Mouse (Mus musculus) bone marrow, adult 2 months (tissue): ENCODE results near the gene Znrf2. TPM values are rescaled to one million over a fixed set of nuclear protein-coding genes. Genes with fewer than 3 reads are reported as not detected.

Source experiments
- H3K27ac ChIP-seq: fragments of 200-500 bp; 2 replicates; pipeline ENCODE4 v1.5.1; 2012; ENCODE audit warnings: low read depth, mild to moderate bottlenecking, control low read depth, inconsistent platforms, low read length; ENCODE audit not compliant: control insufficient read depth, poor library complexity, insufficient read depth
- H3K4me1 ChIP-seq: fragments of 200-500 bp; 2 replicates; pipeline ENCODE4 v1.6.1; 2011; ENCODE audit warnings: low read length; ENCODE audit not compliant: control insufficient read depth, insufficient read depth
- H3K4me3 ChIP-seq: fragments of 200-500 bp; replicated peaks from 2 replicates; pipeline ENCODE3; 2011; ENCODE audit warnings: mild to moderate bottlenecking, low read depth, low read length, control low read depth; ENCODE audit not compliant: control insufficient read depth
- CTCF ChIP-seq: fragments of 200-500 bp; IDR thresholded peaks from 2 replicates; pipeline ENCODE4 v1.5.1; 2011; ENCODE audit warnings: low read length, control low read depth; ENCODE audit not compliant: control insufficient read depth, insufficient read depth
- POLR2A ChIP-seq: fragments of 200-500 bp; IDR thresholded peaks from 2 replicates; pipeline ENCODE4 v1.6.1; 2011; ENCODE audit warnings: low read depth, mild to moderate bottlenecking, control low read depth, low read length, borderline replicate concordance; ENCODE audit not compliant: control insufficient read depth
- WGBS: fragments of 180-500 bp; shearing (Covaris S2); methylation state at CpG from one replicate; pipeline ENCODE4 v1.1.7; 2018; 5-methylcytosine and 5-hydroxymethylcytosine counted together
- polyA plus RNA-seq: library from polyadenylated mRNA; stranded (reverse); fragments of >200 nt; gene quantifications from 2 replicates; pipeline ENCODE4 v1.2.4, GENCODE M21; 2011; ENCODE audit warnings: low replicate concordance; ENCODE audit not compliant: missing spikeins, insufficient read depth, insufficient read length

The Znrf2 gene
- polyA plus RNA-seq, 1 experiment = 10.6 TPM

GRCm38 (mm10) chr6:54781881-54782280, 34.8 kb upstream of the Znrf2 start:
- Histone ChIP-seq H3K27ac (no peak overlapping the region), H3K4me1 (no peaks in the 10 kb centered on the region; the same call in 1 of the 2 replicates), H3K4me3 (no peak overlapping the region)
- TF ChIP-seq CTCF (no peak), POLR2A (no peak)
- 73% methylated on average over 6 of the region's 6 CpGs for WGBS

DNA sequence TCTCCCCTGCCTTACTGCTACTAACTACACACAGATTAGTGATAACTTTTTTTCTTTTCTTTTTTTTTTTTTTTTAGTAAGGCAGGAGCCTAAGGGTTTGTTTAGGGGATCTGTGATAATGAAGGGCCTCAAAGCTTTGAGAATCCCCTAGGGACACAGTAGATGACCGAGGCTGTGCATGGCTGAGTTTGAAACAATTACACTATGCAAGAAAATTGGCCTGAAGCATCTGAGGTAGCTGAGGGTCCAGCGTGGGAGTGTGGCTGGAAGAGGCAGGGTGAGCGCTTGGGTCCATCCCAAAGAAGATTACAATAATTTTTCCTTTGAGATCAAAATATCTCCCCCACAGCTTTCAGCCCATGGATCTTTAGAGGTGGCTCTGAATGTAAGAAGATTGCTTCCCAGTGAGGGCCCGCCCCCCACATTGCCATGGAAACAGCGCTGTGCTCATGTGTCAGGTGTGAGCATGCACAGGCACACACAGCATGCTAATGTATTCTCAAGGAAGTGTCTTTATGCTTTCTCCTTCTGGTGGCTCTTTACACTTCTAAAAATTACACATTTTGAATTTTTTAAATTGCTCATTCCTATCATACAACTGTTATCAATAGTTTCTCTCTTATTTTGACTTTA, 31.5 kb upstream of the Znrf2 start:
- TF ChIP-seq POLR2A (no peak), CTCF (no peak)
- Histone ChIP-seq H3K27ac (no peak overlapping the region), H3K4me1 (no peaks in the 10 kb centered on the region), H3K4me3 (no peak overlapping the region)
- WGBS = 79% methylated on average over 5 of the region's 5 CpGs

DNA sequence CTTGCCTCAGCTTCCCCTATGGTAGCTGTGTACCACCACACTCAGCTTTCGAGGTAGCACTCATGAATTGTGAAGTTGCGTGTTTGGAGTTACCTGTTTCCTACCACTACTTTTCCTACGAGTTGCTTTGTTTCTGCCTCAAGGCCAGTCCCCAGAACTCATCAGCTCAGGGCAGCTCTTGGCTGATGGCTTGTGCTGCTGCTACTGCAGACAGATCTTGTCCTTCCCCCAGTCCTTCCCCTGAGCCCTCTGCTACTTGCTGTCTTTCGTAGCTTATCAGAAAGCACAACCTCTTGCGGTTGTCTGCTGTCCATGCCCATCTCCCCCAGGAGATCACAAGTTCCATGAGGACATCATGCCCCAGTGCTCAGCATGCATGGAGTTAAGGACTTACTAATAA, 29.9 kb upstream of the Znrf2 start:
- TF ChIP-seq POLR2A (no peak), CTCF (no peak)
- 81% methylated on average over 5 of the region's 5 CpGs for WGBS
- Histone ChIP-seq H3K27ac (no peak overlapping the region), H3K4me1 (no peaks in the 10 kb centered on the region), H3K4me3 (no peak overlapping the region)

DNA sequence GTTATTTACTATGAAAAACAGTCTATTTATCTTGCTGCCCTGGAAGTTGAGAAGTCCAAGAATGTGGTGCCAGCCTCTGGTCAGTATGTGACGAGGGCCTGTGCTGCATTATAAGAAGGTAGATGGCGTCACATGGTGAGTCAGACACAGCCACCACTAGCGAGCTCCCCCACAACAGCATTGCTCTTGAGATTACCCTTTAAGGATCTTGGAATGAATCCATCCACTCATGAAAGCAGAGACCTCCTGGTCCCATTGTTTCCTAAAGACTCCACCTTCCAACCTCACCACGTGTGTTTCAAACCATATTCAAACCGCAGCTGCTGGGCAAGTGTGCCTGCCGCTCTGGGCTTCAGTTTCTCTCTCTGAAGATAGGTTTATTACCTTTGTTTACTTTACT, 28.2 kb upstream of the Znrf2 start:
- TF ChIP-seq POLR2A (no peak), CTCF (no peak)
- no peaks in the 10 kb centered on the region for H3K4me1 ChIP-seq
- H3K4me3 ChIP-seq = no peak overlapping the region
- no peak overlapping the region for H3K27ac ChIP-seq
- 64% methylated on average over 6 of the region's 6 CpGs for WGBS

DNA sequence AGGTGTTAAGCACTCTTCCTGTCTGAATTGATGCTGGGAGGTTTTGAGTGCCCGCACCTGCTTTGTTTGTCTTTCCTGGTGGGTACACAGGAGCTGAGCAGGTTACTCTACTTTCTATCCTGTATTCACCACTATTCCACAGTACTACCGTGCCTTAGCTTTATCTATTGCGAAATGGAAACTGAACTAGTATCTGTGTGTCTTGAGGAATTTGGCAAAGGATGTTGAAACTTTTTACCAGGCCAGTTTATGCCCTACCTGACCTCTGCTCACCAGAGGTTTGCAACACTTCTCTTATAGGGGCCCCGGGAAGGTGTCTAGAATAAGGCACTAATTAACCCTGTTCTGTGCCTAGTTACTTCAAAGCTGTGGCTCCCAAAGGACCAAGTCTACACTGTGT, 27.6 kb upstream of the Znrf2 start:
- no peak overlapping the region for H3K4me3 ChIP-seq
- 59% methylated on average over 4 of the region's 4 CpGs for WGBS
- H3K27ac ChIP-seq = no peak overlapping the region
- no peak for TF ChIP-seq POLR2A
- no peak for TF ChIP-seq CTCF
- no peaks in the 10 kb centered on the region for H3K4me1 ChIP-seq

DNA sequence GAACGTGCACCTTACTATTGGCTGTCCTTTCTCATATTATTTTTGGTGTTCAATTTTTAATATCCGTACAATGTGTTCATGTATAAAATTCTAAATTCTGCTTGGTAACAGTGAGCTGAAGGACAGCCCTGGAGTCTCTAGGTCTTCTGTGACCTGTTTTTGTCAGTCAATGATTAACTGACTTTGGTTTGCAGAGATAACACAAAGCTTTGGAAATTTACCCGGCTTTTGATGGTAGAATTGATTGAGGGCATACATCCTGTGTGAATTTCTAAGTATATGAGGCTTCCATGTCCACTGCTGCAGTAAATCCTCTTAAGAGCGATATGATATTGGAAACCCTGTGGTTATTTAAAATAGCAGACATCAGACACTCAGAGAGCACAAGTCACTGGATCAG, 26.6 kb upstream of the Znrf2 start:
- H3K27ac ChIP-seq = no peak overlapping the region

DNA sequence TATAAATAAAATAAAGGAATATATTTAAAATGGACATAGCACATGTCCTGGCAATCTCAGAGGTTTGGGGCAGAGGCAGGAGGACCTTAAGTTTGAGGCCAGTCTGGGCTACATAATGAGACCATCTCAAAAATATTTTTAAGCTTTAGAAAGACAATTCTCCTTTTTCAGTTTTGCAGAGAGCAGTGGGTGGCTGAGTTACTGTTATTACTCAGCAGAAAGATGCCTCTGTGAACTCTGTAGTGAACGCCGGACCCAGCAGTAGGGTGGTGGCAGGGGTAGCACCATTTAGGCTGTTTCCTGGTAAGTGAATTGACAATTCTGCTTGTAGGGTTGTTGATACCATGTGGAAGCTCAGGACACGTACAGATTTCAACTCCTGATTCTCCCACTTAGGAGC, 22.9 kb upstream of the Znrf2 start:
- H3K4me1 ChIP-seq = no peaks in the 10 kb centered on the region
- no peak overlapping the region for H3K4me3 ChIP-seq
- 78% methylated on average over 3 of the region's 3 CpGs for WGBS
- no peak overlapping the region for H3K27ac ChIP-seq
- TF ChIP-seq POLR2A = no peak
- TF ChIP-seq CTCF = no peak

More for the DNA sequence above, 26.6 kb upstream of the Znrf2 start:
- Histone ChIP-seq H3K4me3 (no peak overlapping the region), H3K4me1 (no peaks in the 10 kb centered on the region)
- WGBS = 81% methylated on average over 4 of the region's 4 CpGs
- TF ChIP-seq CTCF = no peak
- TF ChIP-seq POLR2A = no peak

GRCm38 (mm10) chr6:54794372-54794771, 22.3 kb upstream of the Znrf2 start:
- H3K4me3 ChIP-seq = no peak overlapping the region
- TF ChIP-seq CTCF = no peak
- no peak for TF ChIP-seq POLR2A

GRCm38 (mm10) chr6:54794991-54795390, 21.7 kb upstream of the Znrf2 start:
- Histone ChIP-seq H3K4me1 (no peaks in the 10 kb centered on the region), H3K4me3 (no peak overlapping the region), H3K27ac (no peak overlapping the region)
- TF ChIP-seq POLR2A (no peak), CTCF (no peak)
- 80% methylated on average over 5 of the region's 5 CpGs for WGBS

More at GRCm38 (mm10) chr6:54794372-54794771, 22.3 kb upstream of the Znrf2 start:
- 66% methylated on average over 2 of the region's 2 CpGs for WGBS
- H3K27ac ChIP-seq = no peak overlapping the region
- H3K4me1 ChIP-seq = no peaks in the 10 kb centered on the region
